Mouse (Mus musculus) mature B cell (primary cell): ENCODE measurements around the gene C1qtnf3.
"Not testable (repeated sequence)": the region's sequence is repeated elsewhere in the genome, so short reads cannot be mapped to it uniquely, and the experiment has no call there.

Experiments
- in situ Hi-C: fragments of 300-500 bp; cut with MboI; formaldehyde crosslinking; loops from 2 replicates; pipeline ENCODE4 v1.14.3; 2019

C1qtnf3 gene

DNA sequence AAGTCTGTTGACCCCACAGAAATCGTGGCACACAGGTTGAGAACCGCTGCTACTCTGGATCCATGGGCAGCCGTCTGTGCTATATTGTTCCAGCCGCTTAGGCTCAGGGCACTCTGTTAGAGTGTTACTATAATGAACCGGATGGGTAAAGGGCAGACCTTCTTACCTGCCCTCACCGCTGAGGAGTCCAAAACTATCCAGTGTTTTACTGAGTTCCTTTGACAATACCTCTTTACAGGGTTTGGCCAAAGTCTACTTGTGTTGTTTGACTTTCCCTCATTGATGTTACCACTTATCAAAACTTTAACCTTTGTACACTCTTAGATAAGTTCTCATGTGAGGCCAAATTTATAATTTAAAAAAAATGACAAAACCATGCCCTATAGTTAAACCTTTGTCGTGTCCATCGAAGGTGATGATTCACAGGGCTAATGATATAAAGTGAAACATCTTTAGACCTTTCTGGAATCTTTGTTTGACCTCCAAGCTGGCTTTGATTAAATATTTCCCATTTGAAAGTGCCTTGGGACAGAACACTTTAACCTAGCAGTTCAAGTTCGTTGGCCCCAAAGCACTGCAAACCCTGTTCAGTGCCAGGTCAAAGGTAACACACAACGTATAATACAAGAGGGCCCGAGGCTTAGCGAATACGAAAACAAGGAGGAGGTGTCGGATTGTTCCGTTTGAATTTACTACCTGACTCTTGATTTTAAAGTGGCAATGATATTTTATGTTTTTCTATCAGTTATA is 7.3 kb downstream of the C1qtnf3 start:
- in situ Hi-C loops = no loop called here

- in situ Hi-C loops = no loop called here
Observed at GRCm38 (mm10) chr15:10960267-10960666, 8.1 kb downstream of the C1qtnf3 start.

GRCm38 (mm10) chr15:10962601-10963000 is 10.5 kb downstream of the C1qtnf3 start:
- in situ Hi-C loops = no loop called here

DNA sequence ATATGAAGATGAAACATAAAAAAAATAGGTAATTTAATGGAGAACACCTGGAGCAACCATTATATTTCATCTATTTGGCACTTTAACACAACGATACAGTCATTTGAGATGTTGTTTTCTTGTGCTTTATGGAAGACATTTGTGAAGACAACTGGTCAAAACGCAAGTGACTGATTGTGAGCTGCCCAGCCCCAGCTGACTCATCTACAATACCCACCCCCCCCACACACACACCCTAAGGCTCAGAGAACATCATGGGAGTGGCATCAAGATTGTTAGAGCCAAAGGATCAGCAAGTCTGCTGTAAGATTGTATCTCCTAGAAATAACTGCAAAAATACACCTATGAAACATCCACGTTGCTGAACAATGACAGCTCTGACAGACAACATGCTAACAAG is 17.3 kb downstream of the C1qtnf3 start:
- in situ Hi-C loops = no loop called here

DNA sequence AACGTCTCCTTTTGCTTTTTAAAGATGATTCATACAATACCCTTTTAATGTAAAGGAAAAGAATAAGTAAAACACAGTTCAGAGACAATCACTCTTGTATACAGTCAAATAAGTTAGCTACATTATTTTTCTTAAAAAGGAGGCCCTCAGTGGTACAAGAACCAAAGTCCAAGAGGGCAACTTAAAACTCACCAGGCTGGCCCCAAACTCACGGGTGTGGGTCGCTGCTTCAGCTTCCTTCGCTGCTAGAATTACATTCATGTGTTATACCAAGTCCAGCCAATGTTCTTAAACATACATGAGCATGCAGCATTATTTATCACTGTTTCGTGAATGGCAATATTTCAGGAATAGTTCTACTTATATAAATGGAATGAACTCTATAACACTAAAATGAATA is 18.6 kb downstream of the C1qtnf3 start:
- in situ Hi-C loops = no loop called here

DNA sequence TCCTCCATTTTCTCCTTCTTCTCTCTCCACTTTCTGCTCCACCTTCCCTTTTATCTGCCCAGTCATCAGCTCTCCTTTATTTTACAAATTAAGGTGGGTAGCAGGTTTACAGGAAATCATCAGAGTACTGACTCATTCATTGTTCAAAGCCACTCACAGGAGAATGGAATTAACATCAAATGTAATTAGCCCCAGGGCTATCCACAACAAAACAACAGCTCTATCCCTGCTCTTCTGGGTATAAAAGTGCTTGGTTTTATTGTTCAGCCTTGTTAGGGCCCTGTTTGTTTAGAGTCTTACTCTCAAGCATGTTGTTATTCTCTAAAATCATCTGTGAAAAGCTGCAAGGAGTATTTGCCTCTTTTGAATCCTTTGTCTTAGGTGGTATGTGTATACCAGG is 25.0 kb downstream of the C1qtnf3 start:
- in situ Hi-C loops = no loop called here

- in situ Hi-C loops = no loop called here
Observed at GRCm38 (mm10) chr15:10980712-10981111, 28.6 kb downstream of the C1qtnf3 start.

DNA sequence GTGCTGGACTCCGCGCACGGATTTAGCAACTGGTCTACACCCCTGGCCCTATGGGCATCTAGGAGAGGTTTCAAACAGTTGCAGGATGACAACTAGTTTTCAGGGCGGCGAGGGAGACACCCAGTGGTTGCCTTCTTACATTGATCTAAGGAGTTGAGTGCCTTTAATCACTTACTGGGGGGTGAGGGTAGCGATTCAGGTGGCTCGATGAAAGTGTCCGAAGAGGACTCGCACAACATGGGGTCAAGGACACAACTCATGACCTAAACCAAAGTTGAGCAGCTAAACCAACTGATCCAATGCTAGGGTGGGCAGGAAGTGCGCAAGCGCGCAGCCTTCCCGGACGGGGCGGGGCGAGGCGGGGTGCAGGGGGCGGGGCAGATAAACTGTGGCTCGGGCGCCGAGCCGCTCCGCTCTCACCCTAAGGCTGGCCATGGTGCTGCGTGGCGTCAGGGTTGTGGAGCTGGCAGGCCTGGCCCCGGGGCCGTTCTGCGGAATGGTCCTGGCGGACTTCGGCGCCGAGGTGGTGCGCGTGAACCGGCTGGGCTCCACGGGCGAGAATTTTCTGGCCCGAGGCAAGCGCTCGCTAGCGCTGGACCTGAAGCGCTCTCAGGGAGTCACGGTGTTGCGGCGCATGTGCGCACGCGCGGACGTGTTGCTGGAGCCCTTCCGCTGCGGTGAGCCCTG is 29.4 kb downstream of the C1qtnf3 start, which contains the start of gene Amacr:
TSS of gene Amacr (plus strand) at position 380 of the 687 bp plus-strand sequence.
- in situ Hi-C loops = no loop called here

- in situ Hi-C loops = no loop called here
Observed at GRCm38 (mm10) chr15:10982064-10982435, 29.9 kb downstream of the C1qtnf3 start.

- in situ Hi-C loops = no loop called here
Observed at GRCm38 (mm10) chr15:10985756-10986155, 33.6 kb downstream of the C1qtnf3 start.

GRCm38 (mm10) chr15:10986477-10986876 is 34.3 kb downstream of the C1qtnf3 start:
- in situ Hi-C loops = not testable (repeated sequence)

- in situ Hi-C loops = no loop called here
Observed at GRCm38 (mm10) chr15:10990411-10990810, 38.3 kb downstream of the C1qtnf3 start.

- in situ Hi-C loops = no loop called here
Observed at GRCm38 (mm10) chr15:10991566-10991965, 39.4 kb downstream of the C1qtnf3 start.

DNA sequence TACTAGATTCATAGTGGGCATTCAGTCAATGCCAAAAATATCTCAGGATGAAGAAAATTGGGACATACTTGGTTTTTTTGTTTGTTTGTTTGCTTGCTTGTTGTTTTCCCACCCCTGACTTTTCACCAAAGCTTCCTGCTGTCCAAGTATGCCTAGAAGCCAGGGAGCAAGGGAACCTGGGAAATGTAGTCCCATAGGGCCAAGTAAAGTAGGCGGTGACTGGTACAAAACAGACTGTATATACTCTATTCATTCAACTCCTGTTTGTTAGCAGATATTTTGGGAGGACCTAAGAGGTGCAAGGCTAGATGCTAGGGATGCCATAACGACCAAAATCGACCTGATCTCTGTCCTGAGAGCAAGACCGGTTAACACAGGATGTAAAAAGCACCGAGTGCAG is 47.7 kb downstream of the C1qtnf3 start:
- in situ Hi-C loops = no loop called here

DNA sequence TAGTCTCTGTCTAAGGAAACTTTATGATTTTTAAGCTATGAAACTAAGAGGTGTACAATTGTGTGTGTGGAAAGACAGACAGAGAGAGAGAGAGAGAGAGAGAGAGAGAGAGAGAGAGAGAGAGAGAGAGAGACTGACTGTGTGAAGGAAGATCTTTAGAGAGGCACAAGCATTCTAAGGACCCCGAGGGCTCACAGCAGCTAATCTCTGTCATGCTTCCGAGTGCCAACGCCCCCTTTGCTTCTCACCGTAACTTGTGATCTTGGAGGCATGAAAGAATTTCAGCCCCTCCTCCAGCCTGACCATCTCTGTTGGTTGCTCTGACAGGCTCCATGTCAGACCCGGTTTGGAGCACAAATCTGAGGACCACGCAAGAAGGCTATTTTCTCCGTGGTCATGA is 48.3 kb downstream of the C1qtnf3 start, which contains the start of gene Slc45a2:
TSS of gene Slc45a2 (plus strand) at position 301 of the 400 bp plus-strand sequence.
- in situ Hi-C loops = no loop called here

DNA sequence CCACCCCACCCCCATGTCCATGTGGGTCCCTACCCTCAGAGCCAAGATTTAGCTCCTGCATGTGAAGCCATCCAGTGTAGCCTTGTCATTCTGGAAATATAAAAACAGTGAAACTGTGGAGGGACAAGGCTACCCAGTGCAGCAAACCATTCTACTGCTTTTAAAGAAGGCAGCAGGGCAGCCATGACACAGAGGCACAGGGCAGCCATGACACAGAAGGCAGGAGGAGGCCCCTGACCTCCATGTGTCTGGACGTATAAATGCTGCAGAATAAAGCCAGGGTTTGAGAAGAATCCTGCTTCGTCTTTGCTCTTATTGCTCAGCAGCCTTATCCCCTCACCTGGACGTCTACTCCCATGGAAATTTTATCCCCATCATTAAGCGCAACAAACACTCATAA is 51.7 kb downstream of the C1qtnf3 start:
- in situ Hi-C loops = no loop called here

GRCm38 (mm10) chr15:11004646-11005045 is 52.5 kb downstream of the C1qtnf3 start:
- in situ Hi-C loops = no loop called here

DNA sequence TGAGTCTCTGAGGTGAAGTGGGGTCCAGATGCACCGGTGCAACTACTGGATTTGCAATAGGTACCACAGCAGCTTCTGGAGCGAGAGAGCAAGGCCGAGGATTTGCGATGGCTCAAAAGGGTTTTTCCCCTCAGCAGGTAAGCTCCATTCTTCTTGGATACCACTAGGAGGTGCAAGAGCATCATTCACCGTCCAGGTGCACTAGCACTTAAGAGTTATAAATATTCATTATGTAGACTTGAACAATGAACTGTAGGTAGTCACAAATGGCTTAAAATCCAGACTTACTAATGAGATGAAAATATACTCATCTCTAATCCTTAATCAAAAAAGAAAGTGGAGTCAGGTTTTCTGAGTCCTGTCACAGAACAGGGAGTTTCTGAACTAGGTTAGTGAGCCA is 56.6 kb downstream of the C1qtnf3 start:
- in situ Hi-C loops = no loop called here

DNA sequence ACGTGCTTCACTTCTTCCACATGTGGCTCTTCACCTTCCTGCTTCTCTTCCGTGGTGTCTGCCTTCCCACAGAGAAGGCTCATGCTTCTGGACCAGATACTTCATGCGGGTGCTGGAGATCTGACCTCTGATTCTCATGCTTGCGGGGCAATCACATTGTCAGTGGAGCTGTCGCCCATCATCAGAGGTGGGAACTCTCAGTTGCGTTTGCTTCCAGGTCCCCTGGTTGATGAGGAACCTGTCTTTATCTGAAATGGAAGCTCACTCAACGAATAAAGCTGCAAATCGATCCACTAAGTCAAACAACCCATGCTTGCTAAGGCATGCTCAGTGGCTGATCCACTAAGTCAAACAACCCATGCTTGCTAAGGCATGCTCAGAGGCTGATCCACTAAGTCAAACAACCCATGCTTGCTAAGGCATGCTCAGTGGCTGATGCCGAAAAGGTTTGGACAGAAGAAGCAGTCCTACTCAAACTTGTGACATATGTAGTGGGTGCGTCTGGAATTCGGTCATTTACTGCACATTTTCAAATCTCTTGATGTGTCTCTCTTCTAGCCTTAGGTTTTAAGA is 58.9 kb downstream of the C1qtnf3 start:
- in situ Hi-C loops = no loop called here

- in situ Hi-C loops = no loop called here
Observed at GRCm38 (mm10) chr15:11014931-11015330, 62.8 kb downstream of the C1qtnf3 start.

GRCm38 (mm10) chr15:11026801-11027561 is 74.8 kb downstream of the C1qtnf3 start:
- in situ Hi-C loops = no loop called here
